Mouse (Mus musculus) neural tube, embryonic 11.5 days (tissue): Measurements from ENCODE around the gene Chrna3. TPM values are rescaled to one million over a fixed set of nuclear protein-coding genes. Genes with fewer than 3 reads are reported as not detected.

Experiments
- ATAC-seq: fragments of 200-750 bp; cut with Nextera tagmentation; 2 replicates; pipeline ENCODE4 v1.8.0; 2017; ENCODE audit warnings: moderate number of reproducible peaks, mild to moderate bottlenecking, moderate TSS enrichment, moderate library complexity; ENCODE audit not compliant: insufficient read depth, low FRiP score, low TSS enrichment
- DNase-seq: peaks from one replicate; pipeline ENCODE4 v3.0.0-alpha.2; 2015; ENCODE audit warnings: low spot score
- H3K27ac ChIP-seq: fragments of 300-500 bp; sonication (generic); 2 replicates; pipeline ENCODE4 v1.5.1; 2014; ENCODE audit warnings: low read depth, mild to moderate bottlenecking, low read length
- H3K27me3 ChIP-seq: fragments of 300-500 bp; sonication (generic); 2 replicates; pipeline ENCODE4 v1.6.1; 2014; ENCODE audit warnings: mild to moderate bottlenecking, low read length, mixed read lengths; ENCODE audit not compliant: control insufficient read depth, insufficient read depth
- H3K36me3 ChIP-seq: fragments of 300-500 bp; sonication (generic); 2 replicates; pipeline ENCODE4 v1.6.1; 2014; ENCODE audit warnings: mild to moderate bottlenecking, low read length, moderate library complexity, mixed read lengths; ENCODE audit not compliant: control insufficient read depth, insufficient read depth
- H3K4me1 ChIP-seq: fragments of 300-500 bp; sonication (generic); 2 replicates; pipeline ENCODE4 v1.6.1; 2014; ENCODE audit warnings: low read length, mixed read lengths; ENCODE audit not compliant: control insufficient read depth, insufficient read depth
- H3K4me2 ChIP-seq: fragments of 300-500 bp; sonication (generic); 2 replicates; pipeline ENCODE4 v1.6.1; 2014; ENCODE audit warnings: low read depth, mild to moderate bottlenecking, moderate library complexity
- H3K4me3 ChIP-seq: fragments of 300-500 bp; sonication (generic); 2 replicates; pipeline ENCODE4 v1.5.1; 2014; ENCODE audit warnings: low read depth, low read length
- H3K9ac ChIP-seq: fragments of 300-500 bp; sonication (generic); 2 replicates; pipeline ENCODE4 v1.6.1; 2014; ENCODE audit warnings: mild to moderate bottlenecking, low read length
- H3K9me3 ChIP-seq: fragments of 300-500 bp; sonication (generic); 2 replicates; pipeline ENCODE4 v1.6.1; 2016; ENCODE audit warnings: low read length; ENCODE audit not compliant: control insufficient read depth
- WGBS: fragments of 180-500 bp; shearing (Covaris S2); extraction: QIAGEN DNeasy Blood & Tissue Kit; methylation state at CpG from one replicate; pipeline ENCODE4 v1.1.7; 2014; 5-methylcytosine and 5-hydroxymethylcytosine counted together
- polyA plus RNA-seq: library from polyadenylated mRNA; unstranded; fragments of >200 nt; fragmentation: Nextera tagmentation; extraction: Ambion mirVana; gene quantifications from 2 replicates; pipeline ENCODE4 v1.2.1, GENCODE M21; 2014

Chrna3 gene
- polyA plus RNA-seq, 1 experiment from 2014 or later: 37.5 TPM

DNA sequence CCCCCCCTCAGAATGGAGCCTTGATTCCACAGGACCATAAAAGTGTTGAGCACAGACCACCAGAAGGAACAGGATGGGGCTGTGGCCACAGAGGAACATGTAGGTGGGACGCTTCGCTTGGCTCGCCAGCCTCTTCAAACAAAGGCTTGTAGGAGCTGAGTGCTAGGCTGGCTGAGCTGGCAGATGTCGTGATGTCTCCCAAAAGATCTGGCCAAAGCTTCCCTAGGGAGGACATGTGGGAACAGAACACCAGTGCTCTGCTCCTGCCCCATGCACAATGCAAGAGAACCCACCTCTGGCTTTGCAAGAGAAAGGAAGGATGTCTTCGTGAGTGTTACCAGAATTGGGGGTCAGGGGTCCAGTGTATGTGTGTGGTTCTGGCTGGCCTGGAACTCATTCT, 3.0 kb downstream of the Chrna3 start:
- H3K27me3 ChIP-seq: peaks cover 25% of the 10 kb centered on the region
- H3K36me3 ChIP-seq: no peaks in the 10 kb centered on the region
- no peak overlapping the region for H3K4me3 ChIP-seq
- H3K9ac ChIP-seq: no peak overlapping the region
- 84% methylated on average over 5 of the region's 5 CpGs for WGBS
- no peak overlapping the region for H3K4me2 ChIP-seq
- H3K27ac ChIP-seq: no peak overlapping the region
- H3K9me3 ChIP-seq: no peaks in the 10 kb centered on the region
- DNase-seq (no peak), ATAC-seq (no peak)
- H3K4me1 ChIP-seq: 0 out of 2 replicates have a peak, but pooled peaks cover 3% of the 10 kb centered on the region

- Histone ChIP-seq H3K9ac (no peak overlapping the region), H3K9me3 (no peaks in the 10 kb centered on the region), H3K27me3 (no peaks in the 10 kb centered on the region), H3K36me3 (no peaks in the 10 kb centered on the region; the same call in 1 of the 2 replicates), H3K27ac (no peak overlapping the region), H3K4me1 (no peaks in the 10 kb centered on the region), H3K4me3 (no peak overlapping the region), H3K4me2 (no peak overlapping the region)
- 80% methylated on average over 3 of the region's 3 CpGs for WGBS
- DNase-seq: no peak
- ATAC-seq: no peak
Measured at GRCm38 (mm10) chr9:55016926-55017325, 9.4 kb downstream of the Chrna3 start.

DNA sequence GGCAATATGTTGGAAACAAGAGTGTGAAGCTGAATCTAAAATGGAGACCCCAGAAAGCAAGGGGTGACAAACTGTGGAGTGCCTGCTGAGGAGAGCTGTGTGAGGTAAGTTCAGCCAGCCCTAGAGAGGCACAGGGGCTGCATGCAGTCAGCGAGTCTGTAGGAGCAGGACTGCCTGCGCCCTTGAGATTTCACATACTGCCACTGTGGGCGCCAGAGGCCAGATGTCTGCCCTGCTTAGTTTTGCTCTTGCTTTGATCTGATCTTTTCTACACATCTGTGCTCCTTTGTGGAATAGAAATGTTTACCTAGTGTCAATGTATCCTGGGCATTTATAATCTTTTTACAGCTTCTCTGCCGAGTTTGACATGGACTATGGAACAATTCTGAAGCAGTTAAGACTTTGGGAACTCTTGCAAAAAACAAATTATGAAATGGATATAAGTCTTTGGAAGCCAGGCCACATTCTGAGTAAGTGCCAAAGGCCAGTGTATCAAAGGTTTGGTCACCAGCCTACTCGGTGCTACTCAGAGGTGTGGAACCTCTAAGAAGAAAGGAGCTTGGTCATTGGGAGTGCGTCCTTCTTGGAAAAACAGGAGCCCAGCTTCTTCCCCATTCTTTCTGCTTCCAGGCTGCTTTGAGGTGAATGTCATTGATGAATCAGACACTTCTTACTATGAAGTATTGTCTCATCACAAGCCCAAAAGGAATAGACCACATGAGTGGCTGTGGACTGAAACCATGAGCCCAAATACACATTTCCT, 15.6 kb downstream of the Chrna3 start:
- H3K27ac ChIP-seq: no peak overlapping the region
- DNase-seq (no peak), ATAC-seq (no peak)
- H3K36me3 ChIP-seq: no peaks in the 10 kb centered on the region; the same call in 1 of the 2 replicates
- H3K4me2 ChIP-seq: no peak overlapping the region
- no peaks in the 10 kb centered on the region for H3K4me1 ChIP-seq
- WGBS: 46% methylated on average over 6 of the region's 6 CpGs
- no peak overlapping the region for H3K4me3 ChIP-seq
- H3K9me3 ChIP-seq: no peaks in the 10 kb centered on the region
- no peak overlapping the region for H3K9ac ChIP-seq
- no peaks in the 10 kb centered on the region for H3K27me3 ChIP-seq

GRCm38 (mm10) chr9:55009692-55010091, 16.7 kb downstream of the Chrna3 start:
- WGBS: 81% methylated on average over 2 of the region's 2 CpGs

DNA sequence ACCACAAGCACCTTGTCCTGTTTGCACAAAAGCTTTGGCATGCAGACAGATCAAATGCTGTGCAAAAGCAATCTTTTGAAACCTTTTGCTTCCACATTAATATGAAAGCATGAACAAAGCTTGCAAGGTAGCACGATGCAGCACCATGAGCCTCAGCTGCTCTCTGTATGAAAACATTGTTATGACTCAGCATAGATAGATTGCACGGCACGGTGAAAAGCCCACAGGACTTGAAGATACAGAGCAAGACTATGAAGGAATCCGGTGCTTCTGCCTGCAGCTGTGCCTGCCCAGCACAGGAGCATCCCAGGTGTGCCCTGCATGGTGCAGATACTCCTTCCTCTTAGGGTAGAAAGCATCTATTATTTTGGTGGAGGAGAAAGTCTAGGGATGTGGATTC, 22.8 kb downstream of the Chrna3 start:
- 72% methylated on average over 4 of the region's 4 CpGs for WGBS
- no peak overlapping the region for H3K4me3 ChIP-seq
- H3K9me3 ChIP-seq: no peaks in the 10 kb centered on the region
- H3K4me2 ChIP-seq: no peak overlapping the region
- no peak overlapping the region for H3K9ac ChIP-seq
- H3K36me3 ChIP-seq: no peaks in the 10 kb centered on the region
- no peaks in the 10 kb centered on the region for H3K4me1 ChIP-seq
- no peak overlapping the region for H3K27ac ChIP-seq
- no peaks in the 10 kb centered on the region for H3K27me3 ChIP-seq
- DNase-seq: no peak
- no peak for ATAC-seq

More at GRCm38 (mm10) chr9:55009692-55010091, 16.7 kb downstream of the Chrna3 start:
- no peak overlapping the region for H3K27ac ChIP-seq
- no peak overlapping the region for H3K4me3 ChIP-seq
- H3K4me1 ChIP-seq: no peaks in the 10 kb centered on the region
- H3K36me3 ChIP-seq: no peaks in the 10 kb centered on the region
- no peak overlapping the region for H3K9ac ChIP-seq
- H3K9me3 ChIP-seq: no peaks in the 10 kb centered on the region
- no peak for DNase-seq
- ATAC-seq: no peak
- no peak overlapping the region for H3K4me2 ChIP-seq
- no peaks in the 10 kb centered on the region for H3K27me3 ChIP-seq

- H3K4me2 ChIP-seq: no peak overlapping the region
- no peak overlapping the region for H3K9ac ChIP-seq
- H3K9me3 ChIP-seq: no peaks in the 10 kb centered on the region
- H3K36me3 ChIP-seq: no peaks in the 10 kb centered on the region
- H3K27me3 ChIP-seq: no peaks in the 10 kb centered on the region
- no peak overlapping the region for H3K4me3 ChIP-seq
- ATAC-seq (no peak), DNase-seq (no peak)
- H3K27ac ChIP-seq: no peak overlapping the region
- 94% methylated on average over 3 of the region's 3 CpGs for WGBS
- H3K4me1 ChIP-seq: no peaks in the 10 kb centered on the region
Measured at GRCm38 (mm10) chr9:54995645-54996044, 30.7 kb downstream of the Chrna3 start.

DNA sequence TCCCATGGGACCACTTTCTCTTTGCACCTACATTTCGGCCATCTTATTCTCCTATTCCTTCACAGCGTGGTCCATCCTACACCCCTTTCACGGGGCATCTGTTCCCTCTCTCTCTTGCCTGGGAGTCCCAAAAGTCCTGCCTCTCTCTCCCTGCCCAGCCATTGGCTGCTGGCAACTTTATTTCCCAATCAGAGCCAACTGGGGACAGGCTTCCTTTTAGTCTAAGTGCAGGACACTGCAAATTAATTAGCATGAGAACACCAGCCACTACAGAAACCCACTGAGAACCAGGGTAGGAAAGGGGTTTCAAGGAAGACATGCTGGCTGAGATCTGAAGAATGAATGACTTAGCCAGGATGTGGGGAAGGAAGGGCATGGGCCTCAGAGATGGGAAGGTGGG, 32.0 kb downstream of the Chrna3 start:
- no peak for ATAC-seq
- Histone ChIP-seq H3K9ac (no peak overlapping the region), H3K4me1 (no peaks in the 10 kb centered on the region), H3K4me3 (no peak overlapping the region), H3K36me3 (no peaks in the 10 kb centered on the region), H3K9me3 (no peaks in the 10 kb centered on the region), H3K27me3 (no peaks in the 10 kb centered on the region), H3K27ac (no peak overlapping the region), H3K4me2 (no peak overlapping the region)
- WGBS: 47% methylated on average over 3 of the region's 3 CpGs
- DNase-seq: no peak

DNA sequence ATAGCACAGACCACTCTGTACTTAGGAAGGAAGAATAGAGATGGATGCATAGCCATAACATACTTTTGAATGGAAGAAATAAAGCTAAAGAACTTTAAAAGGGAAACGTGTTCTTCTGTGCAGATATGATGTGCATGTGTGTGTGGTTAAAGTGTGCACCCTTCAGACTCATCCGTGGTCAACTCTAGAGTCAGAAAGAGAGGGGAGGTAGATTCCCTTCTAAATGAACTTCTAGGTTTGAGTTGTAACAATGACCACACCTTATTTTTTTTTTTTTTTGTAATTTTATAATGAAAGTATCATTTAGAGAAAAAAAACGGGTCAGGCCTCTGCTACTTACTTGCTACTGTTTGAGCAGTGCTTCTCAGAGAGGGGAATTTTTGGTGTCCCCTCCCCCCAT, 36.0 kb downstream of the Chrna3 start:
- ATAC-seq (no peak), DNase-seq (no peak)
- WGBS: 81% methylated on average over 3 of the region's 3 CpGs
- H3K4me3 ChIP-seq: no peak overlapping the region
- H3K4me2 ChIP-seq: no peak overlapping the region
- H3K9ac ChIP-seq: no peak overlapping the region
- H3K27ac ChIP-seq: no peak overlapping the region
- H3K9me3 ChIP-seq: no peaks in the 10 kb centered on the region
- H3K36me3 ChIP-seq: no peaks in the 10 kb centered on the region
- no peaks in the 10 kb centered on the region for H3K4me1 ChIP-seq
- no peaks in the 10 kb centered on the region for H3K27me3 ChIP-seq

- Histone ChIP-seq H3K9me3 (no peaks in the 10 kb centered on the region), H3K4me1 (0 out of 2 replicates have a peak, but pooled peaks cover 3% of the 10 kb centered on the region), H3K27me3 (peaks cover 12% of the 10 kb centered on the region), H3K27ac (no peak overlapping the region), H3K4me2 (peak overlapping the region; percentile 83), H3K9ac (no peak overlapping the region), H3K36me3 (no peaks in the 10 kb centered on the region), H3K4me3 (peak overlapping the region; percentile 59)
- 4% methylated on average over 7 of the region's 7 CpGs for WGBS
- ATAC-seq (no peak), DNase-seq (no peak)
Measured at GRCm38 (mm10) chr9:54982401-54982800, 44.0 kb downstream of the Chrna3 start.
